Mouse (Mus musculus) myocyte (in vitro differentiated cells): Measurements from ENCODE around the gene Serinc2. TPM values are rescaled to one million over a fixed set of nuclear protein-coding genes. Genes with fewer than 3 reads are reported as not detected.

Source experiments
- H3K27me3 ChIP-seq: one replicate; pipeline ENCODE4 v1.6.1; 2011; ENCODE audit not compliant: control insufficient read depth, insufficient read depth, insufficient read length
- H3K36me3 ChIP-seq: one replicate; pipeline ENCODE4 v1.6.1; 2011; ENCODE audit not compliant: control insufficient read depth, insufficient read depth
- H3K4me2 ChIP-seq: one replicate; pipeline ENCODE4 v1.6.1; 2011; ENCODE audit warnings: low read depth, control low read depth
- H3K4me3 ChIP-seq: one replicate; pipeline ENCODE4 v1.5.1; 2011; ENCODE audit warnings: mild to moderate bottlenecking, control low read depth, moderate library complexity
- H3K79me2 ChIP-seq: one replicate; pipeline ENCODE4 v1.6.1; 2011; ENCODE audit not compliant: control insufficient read depth, insufficient read depth
- H3ac ChIP-seq: one replicate; pipeline ENCODE4 v1.6.1; 2011; ENCODE audit not compliant: control insufficient read depth, insufficient read length
- CEBPB ChIP-seq: IDR thresholded peaks from 2 replicates; pipeline ENCODE4 v1.6.1; 2011; ENCODE audit warnings: mild to moderate bottlenecking, moderate library complexity; ENCODE audit not compliant: poor library complexity, insufficient read depth, severe bottlenecking
- E2F4 ChIP-seq: IDR thresholded peaks from one replicate; pipeline ENCODE4 v1.6.1; 2011; ENCODE audit warnings: mild to moderate bottlenecking, control low read depth, moderate library complexity; ENCODE audit not compliant: insufficient read depth
- MAX ChIP-seq: IDR thresholded peaks from one replicate; pipeline ENCODE4 v1.6.1; 2011; ENCODE audit warnings: low read depth, mild to moderate bottlenecking, control low read depth
- MYOD1 ChIP-seq, 3 experiments: IDR thresholded peaks; one replicate each; pipeline ENCODE4 v1.6.1; 2011; ENCODE audit warnings: control low read depth in 2 of 3, low read depth in 2 of 3, mild to moderate bottlenecking in 2 of 3, moderate library complexity in 1 of 3; ENCODE audit not compliant: insufficient read length in 2 of 3, control insufficient read depth in 1 of 3
- MYOG ChIP-seq, 3 experiments: IDR thresholded peaks; one replicate each; pipeline ENCODE4 v1.6.1; 2011; ENCODE audit warnings: control low read depth in 2 of 3, low read depth in 2 of 3, mild to moderate bottlenecking in 2 of 3; ENCODE audit not compliant: insufficient read length in 2 of 3, control insufficient read depth in 1 of 3, insufficient read depth in 1 of 3
- POLR2A ChIP-seq: IDR thresholded peaks from one replicate; pipeline ENCODE4 v1.6.1; 2011; ENCODE audit warnings: low read depth, mild to moderate bottlenecking, control low read depth, moderate library complexity; ENCODE audit not compliant: insufficient read length
- POLR2AphosphoS2 ChIP-seq: IDR thresholded peaks from one replicate; pipeline ENCODE4 v1.6.1; 2011; ENCODE audit warnings: low read depth, control low read depth; ENCODE audit not compliant: insufficient read length
- REST ChIP-seq: IDR thresholded peaks from one replicate; pipeline ENCODE4 v1.6.1; 2011; ENCODE audit warnings: mild to moderate bottlenecking, control low read depth, moderate library complexity; ENCODE audit not compliant: insufficient read depth, insufficient read length
- SRF ChIP-seq: IDR thresholded peaks from one replicate; pipeline ENCODE4 v1.6.1; 2011; ENCODE audit warnings: low read depth; ENCODE audit not compliant: control insufficient read depth, insufficient read length
- TCF12 ChIP-seq: IDR thresholded peaks from one replicate; pipeline ENCODE4 v1.6.1; 2011; ENCODE audit warnings: mild to moderate bottlenecking, control low read depth; ENCODE audit not compliant: poor library complexity, insufficient read depth, severe bottlenecking
- TCF3 ChIP-seq: IDR thresholded peaks from one replicate; pipeline ENCODE4 v1.6.1; 2011; ENCODE audit warnings: low read depth, control low read depth; ENCODE audit not compliant: insufficient read length
- USF1 ChIP-seq: IDR thresholded peaks from one replicate; pipeline ENCODE4 v1.6.1; 2011; ENCODE audit warnings: low read depth, mild to moderate bottlenecking, control low read depth, moderate library complexity
- polyA plus RNA-seq: library from polyadenylated mRNA; unstranded; fragments of >200 nt; fragmentation: generic; extraction: Trizol; gene quantifications from one replicate; pipeline ENCODE4 v1.2.1, GENCODE M21; 2012; ENCODE audit warnings: missing spikeins

Serinc2 gene
- polyA plus RNA-seq, 1 experiment, result 120 TPM

- H3K27me3 ChIP-seq, result peaks cover 24% of the 10 kb centered on the region
- no peak overlapping the region for H3K4me3 ChIP-seq
- no peak overlapping the region for H3K4me2 ChIP-seq
- no peaks in the 10 kb centered on the region for H3K79me2 ChIP-seq
- TF ChIP-seq CEBPB (no peak), E2F4 (no peak), REST (no peak), POLR2AphosphoS2 (no peak), MYOG (IDR thresholded peaks at IDR 0.05; ENCODE audit: control insufficient read depth in 1 of 3, insufficient read depth in 1 of 3, insufficient read length in 2 of 3, low read depth in 2 of 3) (no peak), MYOD1 (IDR thresholded peaks at IDR 0.05; ENCODE audit: control insufficient read depth in 1 of 3, insufficient read length in 2 of 3, low read depth in 2 of 3) (no peak), USF1 (no peak), TCF3 (no peak), POLR2A (no peak), SRF (no peak), MAX (no peak), TCF12 (no peak)
- H3K36me3 ChIP-seq, result no peaks in the 10 kb centered on the region
- no peak overlapping the region for H3ac ChIP-seq
These were observed 65.8 kb downstream of the Serinc2 start for GRCm38 (mm10) chr4:130213197-130213596.

- TF ChIP-seq TCF12, result no peak
- TF ChIP-seq POLR2AphosphoS2, result no peak
- no peak for TF ChIP-seq SRF
- no peak for TF ChIP-seq TCF3
- TF ChIP-seq POLR2A, result no peak
- TF ChIP-seq CEBPB, result no peak
- TF ChIP-seq MYOD1 (IDR thresholded peaks at IDR 0.05; ENCODE audit: control insufficient read depth in 1 of 3, insufficient read length in 2 of 3, low read depth in 2 of 3), result no peak
- no peak for TF ChIP-seq REST
- no peak for TF ChIP-seq USF1
- TF ChIP-seq E2F4, result no peak
- no peak for TF ChIP-seq MAX
- no peak for TF ChIP-seq MYOG (IDR thresholded peaks at IDR 0.05; ENCODE audit: control insufficient read depth in 1 of 3, insufficient read depth in 1 of 3, insufficient read length in 2 of 3, low read depth in 2 of 3)
- no peak overlapping the region for H3K4me2 ChIP-seq
- no peak overlapping the region for H3ac ChIP-seq
- peaks cover 24% of the 10 kb centered on the region for H3K27me3 ChIP-seq
- H3K79me2 ChIP-seq, result no peaks in the 10 kb centered on the region
- H3K4me3 ChIP-seq, result no peak overlapping the region
- no peaks in the 10 kb centered on the region for H3K36me3 ChIP-seq
These were observed 66.6 kb downstream of the Serinc2 start for GRCm38 (mm10) chr4:130212421-130212820.

- H3K27me3 ChIP-seq, result peaks cover 24% of the 10 kb centered on the region
- H3K4me2 ChIP-seq, result no peak overlapping the region
- H3K4me3 ChIP-seq, result no peak overlapping the region
- H3K79me2 ChIP-seq, result no peaks in the 10 kb centered on the region
- H3K36me3 ChIP-seq, result no peaks in the 10 kb centered on the region
- no peak overlapping the region for H3ac ChIP-seq
- TF ChIP-seq TCF12 (no peak), REST (no peak), POLR2A (no peak)
These were observed 67.1 kb downstream of the Serinc2 start for GRCm38 (mm10) chr4:130211870-130212269.

Other genes starting within 250 kb of the Serinc2 start
- gene Col16a1, start 231.4 kb downstream of the Serinc2 start, polyA plus RNA-seq, result 13.9 TPM
- 62.4 TPM for gene Pef1, start 176.6 kb downstream of the Serinc2 start, polyA plus RNA-seq
- gene Hcrtr1, start 139.8 kb downstream of the Serinc2 start, polyA plus RNA-seq, result not detected
- gene Tinagl1, start 104.1 kb downstream of the Serinc2 start, polyA plus RNA-seq, result 1.6 TPM
- not detected for gene Gm853, start 56.8 kb downstream of the Serinc2 start, polyA plus RNA-seq
- 71.9 TPM for gene Fabp3, start 29.4 kb upstream of the Serinc2 start, polyA plus RNA-seq
- 0.24 TPM for gene Gm10570, start 29.5 kb upstream of the Serinc2 start, polyA plus RNA-seq
- 24.0 TPM for gene Zcchc17, start 80.7 kb upstream of the Serinc2 start, polyA plus RNA-seq
- gene Snrnp40, start 80.9 kb upstream of the Serinc2 start, polyA plus RNA-seq, result 37.8 TPM